Mouse (Mus musculus) heart, embryonic 14.5 days (tissue): Measurements from ENCODE around the gene Supt6. TPM values are rescaled to one million over a fixed set of nuclear protein-coding genes. Genes with fewer than 3 reads are reported as not detected.

Experiments used
- ATAC-seq: fragments of 200-750 bp; cut with Nextera tagmentation; 2 replicates; pipeline ENCODE4 v1.8.0; 2017; ENCODE audit warnings: low read depth, moderate TSS enrichment; ENCODE audit not compliant: insufficient number of reproducible peaks, insufficient read depth, low FRiP score
- H3K27ac ChIP-seq, 2 experiments: fragments of 200-500 bp in 1 of 2; fragments of 300-500 bp in 1 of 2; sonication (generic) in 1 of 2; replicated peaks in 1 of 2; 2 replicates each; pipeline ENCODE4 v1.5.1; 2012 to 2014; ENCODE audit warnings: low read depth in 2 of 2, low read length in 2 of 2, control low read depth in 1 of 2, mild to moderate bottlenecking in 1 of 2, mixed read lengths in 1 of 2; ENCODE audit not compliant: control insufficient read depth in 1 of 2, insufficient read depth in 1 of 2
- H3K27me3 ChIP-seq: fragments of 300-500 bp; sonication (generic); 2 replicates; pipeline ENCODE4 v1.6.1; 2014; ENCODE audit warnings: mild to moderate bottlenecking, low read length, control low read depth; ENCODE audit not compliant: control insufficient read depth, insufficient read depth
- H3K36me3 ChIP-seq: fragments of 300-500 bp; sonication (generic); 2 replicates; pipeline ENCODE4 v1.6.1; 2014; ENCODE audit warnings: mild to moderate bottlenecking, control low read depth, low read length, mixed read lengths; ENCODE audit not compliant: control insufficient read depth, insufficient read depth
- H3K4me1 ChIP-seq, 2 experiments: fragments of 200-500 bp in 1 of 2; fragments of 300-500 bp in 1 of 2; sonication (generic) in 1 of 2; 2 replicates each; pipeline ENCODE4 v1.6.1; 2012 to 2014; ENCODE audit warnings: low read length in 2 of 2, control low read depth in 1 of 2, mixed read lengths in 1 of 2; ENCODE audit not compliant: control insufficient read depth in 2 of 2, insufficient read depth in 2 of 2
- H3K4me2 ChIP-seq: fragments of 300-500 bp; sonication (generic); 2 replicates; pipeline ENCODE4 v1.6.1; 2014; ENCODE audit warnings: mild to moderate bottlenecking, low read length
- H3K4me3 ChIP-seq, 2 experiments: fragments of 200-500 bp in 1 of 2; fragments of 300-500 bp in 1 of 2; sonication (generic) in 1 of 2; 2 replicates each; pipeline ENCODE4 v1.5.1; 2012 to 2014; ENCODE audit warnings: low read length in 2 of 2, mild to moderate bottlenecking in 2 of 2, control low read depth in 1 of 2, low read depth in 1 of 2, moderate library complexity in 1 of 2; ENCODE audit not compliant: control insufficient read depth in 1 of 2, insufficient read depth in 1 of 2
- H3K9ac ChIP-seq: fragments of 300-500 bp; sonication (generic); 2 replicates; pipeline ENCODE4 v1.6.1; 2014; ENCODE audit warnings: mild to moderate bottlenecking, low read length
- H3K9me3 ChIP-seq: fragments of 300-500 bp; sonication (generic); 2 replicates; pipeline ENCODE4 v1.6.1; 2016; ENCODE audit warnings: low read length, control low read depth; ENCODE audit not compliant: control insufficient read depth
- WGBS: fragments of 180-500 bp; shearing (Covaris S2); extraction: QIAGEN DNeasy Blood & Tissue Kit; methylation state at CpG from one replicate; pipeline ENCODE4 v1.1.7; 2014; 5-methylcytosine and 5-hydroxymethylcytosine counted together
- polyA plus RNA-seq: library from polyadenylated mRNA; unstranded; fragments of >200 nt; fragmentation: Nextera tagmentation; extraction: Ambion mirVana; gene quantifications from 2 replicates; pipeline ENCODE4 v1.2.1, GENCODE M21; 2014

Gene Supt6
- polyA plus RNA-seq, 1 experiment from 2014 or later: 13.8 TPM

- ATAC-seq: no peak
- no peaks in the 10 kb centered on the region for H3K4me1 ChIP-seq
- WGBS: 76% methylated on average over 6 of the region's 6 CpGs
- no peak overlapping the region for H3K4me3 ChIP-seq
- H3K27ac ChIP-seq: no peak overlapping the region
- H3K36me3 ChIP-seq: peaks cover 59% of the 10 kb centered on the region
- no peak overlapping the region for H3K4me2 ChIP-seq
- no peak overlapping the region for H3K9ac ChIP-seq
- no peaks in the 10 kb centered on the region for H3K27me3 ChIP-seq
- no peaks in the 10 kb centered on the region for H3K9me3 ChIP-seq
Observed at GRCm38 (mm10) chr11:78204287-78204686, 41.5 kb downstream of the Supt6 start.

- Histone ChIP-seq H3K36me3 (peaks cover 40% of the 10 kb centered on the region), H3K27ac (no peak overlapping the region), H3K27me3 (no peaks in the 10 kb centered on the region), H3K9me3 (no peaks in the 10 kb centered on the region), H3K4me1 (no peaks in the 10 kb centered on the region), H3K4me2 (no peak overlapping the region), H3K4me3 (no peak overlapping the region), H3K9ac (no peak overlapping the region)
- ATAC-seq: no peak
- 92% methylated on average over 3 of the region's 3 CpGs for WGBS
Observed at GRCm38 (mm10) chr11:78202372-78202771, 43.4 kb downstream of the Supt6 start.

DNA sequence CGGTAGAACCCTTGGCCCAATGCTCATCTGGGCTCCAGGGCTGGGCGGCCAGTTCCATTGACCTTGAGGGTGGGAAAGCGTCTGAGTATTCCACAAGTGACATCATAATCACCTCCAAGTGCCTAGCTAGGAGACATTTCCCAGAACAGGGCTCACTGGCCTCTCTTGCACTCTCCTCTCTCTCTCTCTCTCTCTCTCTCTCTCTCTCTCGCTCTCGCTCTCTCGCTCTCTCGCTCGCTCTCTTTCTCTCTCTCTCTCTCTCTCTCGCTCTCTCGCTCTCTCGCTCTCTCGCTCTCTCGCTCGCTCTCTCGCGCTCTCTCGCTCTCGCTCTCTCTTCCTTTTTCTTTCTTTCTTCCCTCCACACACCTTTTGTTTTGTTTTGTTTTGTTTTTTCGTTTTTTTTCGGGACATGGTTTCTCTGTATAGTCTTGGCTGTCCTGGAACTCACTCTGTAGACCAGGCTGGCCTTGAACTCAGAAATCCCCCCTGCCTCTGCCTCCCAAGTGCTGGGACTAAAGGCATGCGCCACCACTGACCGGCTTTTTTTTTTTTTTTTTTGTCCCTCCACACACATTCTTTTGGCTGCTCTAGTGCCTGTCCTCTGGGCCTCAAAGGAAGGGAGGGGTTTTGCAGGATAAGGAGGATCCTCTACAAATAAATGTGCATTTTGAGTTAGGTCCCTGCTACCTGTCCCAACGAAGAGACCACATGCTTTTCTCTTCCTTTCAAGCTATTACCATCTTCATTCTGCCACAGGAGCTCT, 50.5 kb downstream of the Supt6 start:
- no peaks in the 10 kb centered on the region for H3K9me3 ChIP-seq
- H3K27ac ChIP-seq: 0 out of 4 replicates have a peak overlapping the region, but pooled peaks of 1 of the 2 experiments have one; percentile 14
- H3K27me3 ChIP-seq: no peaks in the 10 kb centered on the region
- peak overlapping the region; percentile 67 for H3K9ac ChIP-seq
- no peak for ATAC-seq
- whole genome bisulfite sequencing: 48% methylated on average over 23 of the region's 23 CpGs
- peaks cover 8 to 11% of the 10 kb centered on the region in 2 experiments for H3K4me1 ChIP-seq
- H3K4me2 ChIP-seq: peak overlapping the region; percentile 78
- peaks cover 27% of the 10 kb centered on the region for H3K36me3 ChIP-seq
- H3K4me3 ChIP-seq: peak overlapping the region; percentile 41 to 68

- peak overlapping the region; percentile 67 for H3K9ac ChIP-seq
- no peaks in the 10 kb centered on the region for H3K27me3 ChIP-seq
- H3K9me3 ChIP-seq: no peaks in the 10 kb centered on the region
- ATAC-seq: peak; percentile 65
- H3K27ac ChIP-seq: 0 out of 4 replicates have a peak overlapping the region, but pooled peaks of 1 of the 2 experiments have one; percentile 14
- WGBS: 4% methylated on average over 30 of the region's 30 CpGs
- H3K4me1 ChIP-seq: peaks cover 11 to 18% of the 10 kb centered on the region in 2 experiments
- peak overlapping the region; percentile 41 to 68 for H3K4me3 ChIP-seq
- peak overlapping the region; percentile 78 for H3K4me2 ChIP-seq
- H3K36me3 ChIP-seq: peaks cover 27% of the 10 kb centered on the region
Observed at GRCm38 (mm10) chr11:78194411-78195100, 51.2 kb downstream of the Supt6 start.

DNA sequence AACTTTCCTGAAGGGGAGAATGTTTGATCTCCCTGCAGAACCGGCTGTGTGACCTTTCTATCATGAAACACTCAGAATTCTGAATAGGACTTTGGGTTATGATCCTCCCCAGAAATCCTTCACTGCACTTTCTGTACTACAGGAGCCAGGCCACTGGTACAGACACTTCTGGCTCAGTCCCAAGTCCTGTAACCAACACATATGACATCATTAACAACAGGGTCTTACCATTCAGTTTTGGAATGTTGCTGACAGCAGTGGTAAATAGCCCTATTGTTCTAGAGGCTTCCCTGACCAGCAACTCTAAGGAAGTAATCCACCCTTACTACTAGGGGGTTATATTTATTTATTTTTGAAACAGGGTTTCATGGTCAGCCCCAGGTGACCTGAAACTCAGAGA, 52.7 kb downstream of the Supt6 start, which contains the start of gene Proca1:
TSS of gene Proca1 (plus strand) at position 280 of the 400 bp plus-strand sequence.
- no peak for ATAC-seq

GRCm38 (mm10) chr11:78190041-78190440, 55.7 kb downstream of the Supt6 start:
- Histone ChIP-seq H3K4me2 (peak overlapping the region; percentile 64), H3K4me3 (peak overlapping the region in 1 of 2 experiments; percentile 56; a peak in 1 of 4 replicates), H3K27me3 (no peaks in the 10 kb centered on the region), H3K9me3 (no peaks in the 10 kb centered on the region), H3K27ac (peak overlapping the region; percentile 95 to 97; a peak in 2 of 4 replicates), H3K9ac (peak overlapping the region; percentile 84; the same call in 1 of the 2 replicates), H3K36me3 (peaks cover 27% of the 10 kb centered on the region), H3K4me1 (peaks cover 8 to 20% of the 10 kb centered on the region in 2 experiments; a peak in 3 of 4 replicates)
- WGBS: 72% methylated on average over 6 of the region's 6 CpGs
- no peak for ATAC-seq

More for the DNA sequence above, 52.7 kb downstream of the Supt6 start, which contains the start of gene Proca1:
- Histone ChIP-seq H3K9me3 (no peaks in the 10 kb centered on the region), H3K9ac (no peak within 1 kb of the TSS; the same call in 1 of the 2 replicates), H3K4me3 (peak within 1 kb of the TSS in 1 of 2 experiments; percentile 41; a peak in 1 of 4 replicates), H3K4me2 (peak within 1 kb of the TSS; percentile 78), H3K36me3 (peaks cover 27% of the 10 kb centered on the region), H3K27me3 (no peaks in the 10 kb centered on the region), H3K27ac (no peak within 1 kb of the TSS; a peak in 2 of 4 replicates), H3K4me1 (peaks cover 11 to 18% of the 10 kb centered on the region in 2 experiments)
- WGBS: 48% methylated on average over 1 of the region's 1 CpGs

DNA sequence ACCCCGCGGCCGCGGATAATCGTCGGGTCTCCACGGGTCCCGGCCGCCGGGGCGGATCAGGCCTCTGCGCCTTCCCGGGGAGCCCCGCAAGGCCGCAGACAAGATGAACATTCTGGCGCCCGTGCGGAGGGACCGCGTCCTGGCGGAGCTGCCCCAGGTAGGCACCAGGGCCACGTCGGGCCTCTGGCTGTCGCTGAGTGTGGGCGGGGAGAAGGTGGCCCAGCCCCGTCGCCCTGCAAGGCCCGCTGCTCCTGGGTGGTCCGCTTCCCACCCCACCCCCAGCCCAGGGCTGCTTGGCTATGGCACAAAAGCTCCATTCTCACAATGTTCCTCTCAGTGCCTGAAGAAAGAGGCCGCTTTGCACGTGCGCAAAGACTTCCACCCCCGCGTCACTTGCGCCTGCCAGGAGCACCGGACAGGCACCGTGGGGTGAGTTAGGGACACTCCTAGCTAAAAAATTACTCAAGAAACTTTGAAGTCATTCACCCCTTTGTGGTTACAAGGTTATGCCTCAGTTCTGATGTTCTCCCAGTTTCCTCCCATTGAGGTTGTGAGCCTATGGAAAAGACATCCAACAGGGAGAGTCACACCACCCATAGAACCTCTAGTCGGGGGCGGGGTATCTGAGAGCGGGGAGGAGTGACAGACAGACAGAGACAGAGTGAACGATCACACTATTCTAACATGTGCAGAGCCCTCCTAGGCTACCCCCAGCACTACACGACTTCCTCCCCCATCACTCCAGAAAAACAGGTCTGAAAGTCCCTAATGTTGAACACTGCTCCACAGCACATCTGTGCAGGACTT, 56.4 kb downstream of the Supt6 start:
- Histone ChIP-seq H3K4me1 (peaks cover 5 to 14% of the 10 kb centered on the region in 2 experiments; a peak in 3 of 4 replicates), H3K27ac (peak overlapping the region; percentile 95 to 97), H3K9ac (peak overlapping the region; percentile 84), H3K9me3 (no peaks in the 10 kb centered on the region), H3K4me3 (peak overlapping the region; percentile 56 to 75), H3K36me3 (peaks cover 27% of the 10 kb centered on the region), H3K4me2 (peak overlapping the region; percentile 64), H3K27me3 (no peaks in the 10 kb centered on the region)
- 2% methylated on average over 42 of the region's 42 CpGs for WGBS
- peak; percentile 76 for ATAC-seq
